Mouse (Mus musculus) heart, embryonic 14.5 days (tissue): ENCODE results near the gene Lancl2. TPM values are rescaled to one million over a fixed set of nuclear protein-coding genes. Genes with fewer than 3 reads are reported as not detected.

Experiments used
- ATAC-seq: fragments of 200-750 bp; cut with Nextera tagmentation; 2 replicates; pipeline ENCODE4 v1.8.0; 2017; ENCODE audit warnings: low read depth, moderate TSS enrichment; ENCODE audit not compliant: insufficient number of reproducible peaks, insufficient read depth, low FRiP score
- H3K27ac ChIP-seq, 2 experiments: fragments of 200-500 bp in 1 of 2; fragments of 300-500 bp in 1 of 2; sonication (generic) in 1 of 2; replicated peaks in 1 of 2; 2 replicates each; pipeline ENCODE4 v1.5.1; 2012 to 2014; ENCODE audit warnings: low read depth in 2 of 2, low read length in 2 of 2, control low read depth in 1 of 2, mild to moderate bottlenecking in 1 of 2, mixed read lengths in 1 of 2; ENCODE audit not compliant: control insufficient read depth in 1 of 2, insufficient read depth in 1 of 2
- H3K27me3 ChIP-seq: fragments of 300-500 bp; sonication (generic); 2 replicates; pipeline ENCODE4 v1.6.1; 2014; ENCODE audit warnings: mild to moderate bottlenecking, low read length, control low read depth; ENCODE audit not compliant: control insufficient read depth, insufficient read depth
- H3K36me3 ChIP-seq: fragments of 300-500 bp; sonication (generic); 2 replicates; pipeline ENCODE4 v1.6.1; 2014; ENCODE audit warnings: mild to moderate bottlenecking, control low read depth, low read length, mixed read lengths; ENCODE audit not compliant: control insufficient read depth, insufficient read depth
- H3K4me1 ChIP-seq, 2 experiments: fragments of 200-500 bp in 1 of 2; fragments of 300-500 bp in 1 of 2; sonication (generic) in 1 of 2; 2 replicates each; pipeline ENCODE4 v1.6.1; 2012 to 2014; ENCODE audit warnings: low read length in 2 of 2, control low read depth in 1 of 2, mixed read lengths in 1 of 2; ENCODE audit not compliant: control insufficient read depth in 2 of 2, insufficient read depth in 2 of 2
- H3K4me2 ChIP-seq: fragments of 300-500 bp; sonication (generic); 2 replicates; pipeline ENCODE4 v1.6.1; 2014; ENCODE audit warnings: mild to moderate bottlenecking, low read length
- H3K4me3 ChIP-seq, 2 experiments: fragments of 200-500 bp in 1 of 2; fragments of 300-500 bp in 1 of 2; sonication (generic) in 1 of 2; 2 replicates each; pipeline ENCODE4 v1.5.1; 2012 to 2014; ENCODE audit warnings: low read length in 2 of 2, mild to moderate bottlenecking in 2 of 2, control low read depth in 1 of 2, low read depth in 1 of 2, moderate library complexity in 1 of 2; ENCODE audit not compliant: control insufficient read depth in 1 of 2, insufficient read depth in 1 of 2
- H3K9ac ChIP-seq: fragments of 300-500 bp; sonication (generic); 2 replicates; pipeline ENCODE4 v1.6.1; 2014; ENCODE audit warnings: mild to moderate bottlenecking, low read length
- H3K9me3 ChIP-seq: fragments of 300-500 bp; sonication (generic); 2 replicates; pipeline ENCODE4 v1.6.1; 2016; ENCODE audit warnings: low read length, control low read depth; ENCODE audit not compliant: control insufficient read depth
- WGBS: fragments of 180-500 bp; shearing (Covaris S2); extraction: QIAGEN DNeasy Blood & Tissue Kit; methylation state at CpG from one replicate; pipeline ENCODE4 v1.1.7; 2014; 5-methylcytosine and 5-hydroxymethylcytosine counted together
- polyA plus RNA-seq: library from polyadenylated mRNA; unstranded; fragments of >200 nt; fragmentation: Nextera tagmentation; extraction: Ambion mirVana; gene quantifications from 2 replicates; pipeline ENCODE4 v1.2.1, GENCODE M21; 2014

Gene Lancl2
- polyA plus RNA-seq, 1 experiment from 2014 or later = 20.3 TPM

GRCm38 (mm10) chr6:57744974-57745747, 42.8 kb downstream of the Lancl2 start:
- Histone ChIP-seq H3K9me3 (0 out of 2 replicates have a peak, but pooled peaks cover 3% of the 10 kb centered on the region), H3K9ac (no peak overlapping the region), H3K4me1 (0 out of 4 replicates have a peak, but pooled peaks cover 0 to 5% of the 10 kb centered on the region in 2 experiments), H3K27ac (no peak overlapping the region), H3K4me3 (no peak overlapping the region), H3K36me3 (no peaks in the 10 kb centered on the region; the same call in 1 of the 2 replicates), H3K27me3 (no peaks in the 10 kb centered on the region), H3K4me2 (no peak overlapping the region)
- no peak for ATAC-seq
- 66% methylated on average over 4 of the region's 4 CpGs for WGBS

- Histone ChIP-seq H3K4me3 (no peak overlapping the region), H3K9me3 (0 out of 2 replicates have a peak, but pooled peaks cover 3% of the 10 kb centered on the region), H3K27me3 (no peaks in the 10 kb centered on the region), H3K4me1 (0 out of 4 replicates have a peak, but pooled peaks cover 0 to 5% of the 10 kb centered on the region in 2 experiments), H3K9ac (no peak overlapping the region), H3K36me3 (no peaks in the 10 kb centered on the region; the same call in 1 of the 2 replicates), H3K27ac (no peak overlapping the region), H3K4me2 (no peak overlapping the region)
- 90% methylated on average over 2 of the region's 2 CpGs for WGBS
- no peak for ATAC-seq
Measured at GRCm38 (mm10) chr6:57745748-57746129, 43.4 kb downstream of the Lancl2 start.

- no peak overlapping the region for H3K4me2 ChIP-seq
- no peak overlapping the region for H3K27ac ChIP-seq
- H3K9me3 ChIP-seq = no peaks in the 10 kb centered on the region
- H3K4me3 ChIP-seq = no peak overlapping the region
- H3K27me3 ChIP-seq = no peaks in the 10 kb centered on the region
- H3K36me3 ChIP-seq = peaks cover 22% of the 10 kb centered on the region
- ATAC-seq = no peak
- no peaks in the 10 kb centered on the region for H3K4me1 ChIP-seq
- WGBS = 87% methylated on average over 9 of the region's 9 CpGs
- H3K9ac ChIP-seq = no peak overlapping the region
Measured at GRCm38 (mm10) chr6:57753962-57754759, 51.8 kb downstream of the Lancl2 start.

GRCm38 (mm10) chr6:57763054-57763453, 60.7 kb downstream of the Lancl2 start:
- H3K4me1 ChIP-seq = peaks cover 0 to 15% of the 10 kb centered on the region in 2 experiments; a peak in 2 of 4 replicates
- H3K36me3 ChIP-seq = peaks cover 20% of the 10 kb centered on the region
- H3K4me3 ChIP-seq = no peak overlapping the region
- no peak overlapping the region for H3K4me2 ChIP-seq
- no peak overlapping the region for H3K27ac ChIP-seq
- H3K9me3 ChIP-seq = no peaks in the 10 kb centered on the region
- no peak for ATAC-seq
- H3K9ac ChIP-seq = no peak overlapping the region
- H3K27me3 ChIP-seq = no peaks in the 10 kb centered on the region

GRCm38 (mm10) chr6:57765095-57765878, 62.9 kb downstream of the Lancl2 start:
- no peaks in the 10 kb centered on the region for H3K27me3 ChIP-seq
- 42% methylated on average over 3 of the region's 3 CpGs for WGBS
- no peak for ATAC-seq
- H3K4me3 ChIP-seq = no peak overlapping the region
- H3K36me3 ChIP-seq = peaks cover 17% of the 10 kb centered on the region
- peaks cover 0 to 15% of the 10 kb centered on the region in 2 experiments; a peak in 2 of 4 replicates for H3K4me1 ChIP-seq
- H3K9me3 ChIP-seq = no peaks in the 10 kb centered on the region
- H3K27ac ChIP-seq = no peak overlapping the region
- H3K9ac ChIP-seq = no peak overlapping the region
- no peak overlapping the region for H3K4me2 ChIP-seq

GRCm38 (mm10) chr6:57766287-57766686, 63.9 kb downstream of the Lancl2 start:
- 64% methylated on average over 1 of the region's 1 CpGs for WGBS
- no peak overlapping the region for H3K27ac ChIP-seq
- no peak for ATAC-seq
- H3K4me2 ChIP-seq = no peak overlapping the region
- H3K9me3 ChIP-seq = no peaks in the 10 kb centered on the region
- no peaks in the 10 kb centered on the region for H3K27me3 ChIP-seq
- no peak overlapping the region for H3K9ac ChIP-seq
- H3K36me3 ChIP-seq = peaks cover 12% of the 10 kb centered on the region
- no peak overlapping the region for H3K4me3 ChIP-seq
- H3K4me1 ChIP-seq = peaks cover 0 to 15% of the 10 kb centered on the region in 2 experiments; a peak in 2 of 4 replicates
